Mouse (Mus musculus): Measurements from ENCODE around the gene 2210011C24Rik. TPM values are rescaled to one million over a fixed set of nuclear protein-coding genes. Genes with fewer than 3 reads are reported as not detected.
"Not testable (repeated sequence)": the region's sequence is repeated elsewhere in the genome, so short reads cannot be mapped to it uniquely, and the experiment has no call there.

2210011C24Rik gene
- total RNA-seq, 2 experiments from 2014 or later, result not detected

DNA sequence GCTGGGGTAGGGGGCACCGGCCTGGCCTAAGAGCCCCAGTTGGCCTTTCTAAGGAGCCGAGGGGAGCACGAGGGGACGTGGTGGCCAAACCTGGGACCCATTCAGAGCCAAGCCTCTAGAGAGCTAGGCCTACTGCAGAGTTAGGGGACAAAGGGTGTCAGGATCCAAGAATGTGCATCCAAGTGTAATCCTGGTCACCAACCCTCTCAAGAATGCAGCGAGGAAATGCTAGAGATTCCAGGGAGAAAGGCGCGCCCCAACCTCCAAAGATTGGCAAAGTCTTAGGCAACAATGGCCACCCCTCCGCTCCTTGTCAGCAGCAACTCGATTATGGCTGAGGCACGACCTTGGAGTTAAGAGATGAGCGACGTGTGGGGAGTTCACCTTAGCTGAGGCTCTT is 9.6 kb upstream of the 2210011C24Rik start:
- DNase-seq, result no peak
- intact Hi-C loops (cut with DNase I), result no loop called here

DNA sequence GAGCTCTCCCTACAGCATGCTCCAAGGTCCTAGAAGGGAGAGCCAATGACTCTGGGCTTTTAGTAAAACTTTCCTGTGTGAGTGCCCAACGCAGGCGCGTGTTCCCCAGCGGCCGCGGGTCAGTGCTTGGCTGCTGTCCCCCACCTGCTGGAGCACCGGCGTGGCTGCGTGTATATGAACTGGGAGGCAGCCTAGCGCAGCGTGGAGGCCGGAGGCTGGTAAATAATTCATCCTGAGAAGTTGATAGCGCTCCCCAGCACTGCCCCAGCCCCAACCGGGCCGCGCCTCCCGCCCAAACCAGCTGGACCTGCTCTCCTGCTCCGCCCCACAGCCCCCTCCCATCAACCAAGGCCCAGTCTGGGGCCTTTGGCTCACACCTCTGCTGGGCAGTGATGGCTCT is 9.1 kb upstream of the 2210011C24Rik start, which contains the start of gene Palm3:
Gene Palm3, plus strand, starts transcription at position 376 of the 400 bp plus-strand sequence.
- no peak for DNase-seq
- intact Hi-C loops (cut with DNase I), result no loop called here

DNA sequence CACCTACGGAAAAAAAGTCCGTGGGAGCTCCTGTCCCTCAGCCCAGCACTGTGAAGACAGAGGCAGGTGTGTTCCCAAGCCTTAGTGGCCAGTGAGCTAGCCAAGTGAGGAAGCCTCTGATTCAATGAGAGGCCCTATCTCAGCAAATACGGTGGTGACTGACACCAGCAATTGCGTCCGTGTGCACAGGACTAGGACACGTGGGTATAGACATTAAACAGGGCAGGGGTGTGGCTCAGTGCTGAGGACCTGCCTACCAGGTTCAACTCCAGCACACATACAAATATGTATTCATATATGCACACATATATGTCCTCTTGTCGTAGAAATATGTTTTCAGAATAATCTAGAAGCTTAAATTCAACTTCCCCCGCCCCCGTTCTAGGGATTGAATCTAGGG is 7.8 kb upstream of the 2210011C24Rik start:
- intact Hi-C loops (cut with DNase I), result loop anchor here (10.0 kb wide), 1 partner anchor 165 kb away; the partner anchor contains the start of gene Nanos3
- DNase-seq, result no peak

DNA sequence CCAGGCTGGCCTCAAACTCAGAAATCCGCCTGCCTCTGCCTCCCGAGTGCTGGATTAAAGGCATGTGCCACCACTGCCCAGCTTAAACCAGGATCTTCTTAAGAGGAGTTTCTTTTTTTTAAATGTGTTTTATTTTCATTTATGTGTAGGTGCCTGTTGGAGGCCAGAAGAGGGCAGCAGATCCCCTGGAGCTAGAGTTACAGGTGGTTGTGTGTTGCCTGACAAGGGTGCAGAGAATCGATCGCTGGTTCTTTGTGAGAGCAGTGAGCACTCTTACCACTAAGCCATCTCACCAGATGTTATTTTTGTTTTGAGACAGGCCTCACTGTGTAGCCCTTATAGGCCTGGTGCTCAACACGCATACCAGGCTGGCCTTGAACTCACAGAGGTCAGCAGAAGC is 3.9 kb upstream of the 2210011C24Rik start:
- intact Hi-C loops (cut with DNase I), result loop anchor here (10.0 kb wide), 1 partner anchor 169 kb away; the partner anchor contains the start of gene Nanos3
- DNase-seq, result no peak

DNA sequence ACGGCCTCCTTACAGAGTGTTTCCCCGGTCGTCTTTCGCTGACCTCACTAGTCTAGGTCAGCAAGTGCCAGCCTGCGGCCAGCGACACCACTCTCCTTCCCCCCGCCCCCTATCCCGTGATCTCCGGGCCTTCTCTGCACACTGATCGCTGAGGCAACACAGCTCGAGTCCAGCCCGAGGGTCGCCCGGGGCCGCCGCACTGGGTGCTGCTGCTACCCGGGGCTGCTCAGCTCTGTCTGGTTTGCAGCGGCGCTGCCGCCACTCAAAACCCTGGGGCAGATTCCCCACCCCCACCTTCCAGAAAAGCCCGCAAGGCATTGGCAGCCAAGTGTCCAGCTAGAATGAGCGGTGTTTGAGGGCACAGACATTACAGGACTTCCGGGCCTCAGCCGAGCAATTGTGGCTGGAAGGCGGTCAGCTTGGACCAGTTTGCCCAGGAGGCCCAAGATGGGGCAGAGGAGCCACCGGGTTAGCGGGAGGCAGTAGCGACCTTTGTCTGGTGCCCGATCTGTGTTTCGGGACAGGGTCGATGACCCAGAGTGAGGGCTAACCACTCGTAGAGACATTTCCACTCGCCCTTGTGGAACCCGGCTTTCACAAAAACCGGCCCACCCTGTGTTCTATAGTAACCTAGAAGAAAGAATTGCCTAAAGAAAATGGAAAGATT is 661 bp upstream of the 2210011C24Rik start:
- intact Hi-C loops (cut with DNase I), result loop anchor here (10.0 kb wide), 1 partner anchor 172 kb away; the partner anchor contains the start of gene Nanos3
- no peak for DNase-seq

DNA sequence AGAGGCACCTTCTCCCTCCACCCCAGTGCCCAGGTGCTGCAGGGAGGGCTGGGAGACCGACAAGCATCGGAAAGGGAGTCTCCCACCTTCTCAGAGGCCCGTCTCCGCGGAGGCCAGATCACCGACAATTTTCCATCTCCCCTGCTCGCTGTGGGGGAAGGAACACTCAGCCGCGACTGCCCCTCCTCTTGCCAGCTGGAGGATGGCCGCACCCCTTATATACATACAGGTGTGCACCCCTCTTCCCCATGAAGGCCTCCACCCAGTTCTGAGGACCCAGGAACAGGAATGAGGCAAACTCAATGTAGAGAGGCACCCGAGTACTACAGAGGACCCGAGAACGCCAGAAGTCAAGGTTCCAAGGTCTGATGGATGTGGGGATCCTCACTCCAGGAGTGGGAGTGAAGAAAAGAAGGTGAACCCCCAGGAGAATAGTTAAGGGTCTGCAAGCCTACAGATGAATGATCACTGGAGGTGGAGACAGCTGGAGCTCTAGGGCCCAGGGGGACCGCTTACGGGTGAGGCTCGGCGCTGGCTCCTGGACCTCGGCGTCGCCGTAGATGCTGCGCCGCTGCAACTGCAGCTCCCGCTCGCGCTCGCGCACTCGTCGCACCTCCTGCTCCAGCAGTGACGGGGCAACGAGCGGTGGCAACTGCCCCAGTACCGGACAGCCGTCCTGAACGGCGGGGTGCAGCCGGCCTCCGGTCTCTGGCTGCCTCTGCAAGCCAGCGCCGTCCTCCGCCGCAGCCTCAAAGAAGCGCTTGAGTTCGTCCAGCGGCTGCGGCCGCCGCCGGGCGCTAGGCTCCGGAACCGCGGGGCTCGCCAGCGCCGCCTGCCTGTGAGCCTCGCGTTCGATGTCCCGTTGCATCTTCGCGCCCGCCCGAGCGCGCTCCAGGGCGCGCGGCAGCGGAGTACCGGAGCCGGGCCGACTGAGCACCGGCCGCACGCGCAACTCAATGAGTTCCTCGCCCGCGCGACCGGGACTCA is 1.1 kb downstream of the 2210011C24Rik start:
- peak; percentile 65 for DNase-seq
- intact Hi-C loops (cut with DNase I), result loop anchor here (10.0 kb wide), 1 partner anchor 174 kb away; the partner anchor contains the start of gene Nanos3

DNA sequence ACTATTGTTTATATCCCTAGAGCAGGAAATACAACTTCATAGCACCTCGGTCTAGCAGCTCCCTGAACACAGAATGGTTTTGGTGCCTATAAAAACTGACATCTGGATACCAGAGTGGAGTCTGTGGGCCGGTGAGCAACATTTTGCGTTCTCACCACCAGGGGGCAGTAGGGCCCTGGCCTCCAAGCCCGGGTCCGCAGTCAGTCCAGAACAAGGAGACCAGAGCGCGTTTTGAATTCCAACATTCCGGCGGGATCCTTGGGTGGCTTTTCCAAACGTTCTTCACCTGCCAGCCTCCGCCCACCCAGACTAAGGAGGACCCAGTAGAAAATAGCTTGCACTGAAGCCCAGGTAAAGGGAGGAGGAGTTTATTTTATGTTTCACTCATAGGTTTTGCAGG is 2.1 kb downstream of the 2210011C24Rik start:
- DNase-seq, result peak; percentile 83
- intact Hi-C loops (cut with DNase I), result loop anchor here (10.0 kb wide), 1 partner anchor 175 kb away; the partner anchor contains the start of gene Nanos3

DNA sequence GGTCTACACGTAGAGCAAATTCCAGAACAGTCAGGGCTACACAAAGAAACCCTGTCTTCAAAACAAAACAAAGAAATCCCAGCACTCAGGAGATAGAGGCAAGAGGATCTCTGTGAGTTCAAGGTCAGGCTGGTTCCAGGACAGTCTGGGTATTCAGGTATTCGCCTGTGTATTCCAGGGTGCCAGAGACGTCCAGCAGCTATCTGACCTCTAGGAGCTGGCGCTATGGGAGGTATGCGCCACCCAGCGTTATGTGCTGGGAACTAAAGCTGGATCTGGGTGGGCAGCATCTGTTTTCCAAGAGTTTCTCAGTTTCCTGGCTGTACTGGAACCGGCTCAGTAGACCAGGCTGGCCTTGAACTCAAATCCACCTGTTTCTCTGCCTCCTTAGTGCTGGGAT is 3.6 kb downstream of the 2210011C24Rik start:
- intact Hi-C loops (cut with DNase I), result no loop called here
- DNase-seq, result no peak

DNA sequence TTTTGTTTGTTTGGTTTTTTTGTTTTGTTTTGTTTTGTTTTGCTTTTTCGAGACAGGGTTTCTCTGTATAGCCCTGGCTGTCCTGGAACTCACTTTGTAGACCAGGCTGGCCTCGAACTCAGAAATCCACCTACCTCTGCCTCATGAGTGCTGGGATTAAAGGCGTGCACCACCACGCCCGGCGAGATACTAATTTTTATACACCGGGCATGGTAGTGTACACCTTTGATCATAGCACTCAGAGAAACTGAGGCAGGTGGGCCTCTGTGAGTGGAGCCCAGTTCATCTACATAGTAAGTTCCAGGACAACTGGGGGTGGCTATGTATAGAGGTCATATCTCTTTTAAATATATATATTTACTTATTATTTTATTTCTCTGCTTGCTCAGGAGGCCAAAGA is 6.5 kb downstream of the 2210011C24Rik start:
- DNase-seq; intact Hi-C loops (cut with DNase I): not testable (repeated sequence)

DNA sequence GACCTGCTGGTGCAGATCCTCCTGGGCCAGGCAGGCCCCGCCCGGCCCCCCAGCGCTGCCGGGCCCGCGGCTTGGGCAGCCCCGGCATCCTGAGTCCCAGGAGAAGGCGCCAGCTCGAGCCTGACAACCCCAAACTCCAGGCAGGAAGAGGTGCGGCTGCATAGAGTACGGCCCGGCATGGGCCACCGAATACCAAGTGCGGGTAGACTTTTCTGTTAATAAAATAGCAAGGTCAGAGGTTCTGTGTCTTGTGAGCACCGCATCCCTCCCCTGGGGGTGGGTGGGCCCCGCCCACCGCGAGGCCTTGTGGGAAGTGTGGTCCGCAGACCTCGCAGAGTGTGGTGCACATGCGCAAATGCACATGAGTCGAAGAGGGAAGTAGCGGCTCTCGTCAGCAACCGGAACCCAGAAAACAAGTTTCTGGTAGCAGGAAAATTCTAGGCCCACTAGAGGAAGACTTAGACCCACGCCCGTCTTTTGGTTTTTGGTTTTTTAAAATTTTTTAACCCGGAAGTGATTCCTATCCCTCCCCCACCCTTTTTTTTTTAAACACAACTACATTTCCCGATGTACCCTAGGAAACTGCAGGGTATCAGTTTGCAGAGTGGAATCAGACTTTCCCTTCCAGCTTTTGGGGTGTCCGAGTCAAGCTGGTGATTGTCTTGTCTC is 7.3 kb downstream of the 2210011C24Rik start:
- intact Hi-C loops (cut with DNase I), result no loop called here
- DNase-seq, result peak; percentile 95

DNA sequence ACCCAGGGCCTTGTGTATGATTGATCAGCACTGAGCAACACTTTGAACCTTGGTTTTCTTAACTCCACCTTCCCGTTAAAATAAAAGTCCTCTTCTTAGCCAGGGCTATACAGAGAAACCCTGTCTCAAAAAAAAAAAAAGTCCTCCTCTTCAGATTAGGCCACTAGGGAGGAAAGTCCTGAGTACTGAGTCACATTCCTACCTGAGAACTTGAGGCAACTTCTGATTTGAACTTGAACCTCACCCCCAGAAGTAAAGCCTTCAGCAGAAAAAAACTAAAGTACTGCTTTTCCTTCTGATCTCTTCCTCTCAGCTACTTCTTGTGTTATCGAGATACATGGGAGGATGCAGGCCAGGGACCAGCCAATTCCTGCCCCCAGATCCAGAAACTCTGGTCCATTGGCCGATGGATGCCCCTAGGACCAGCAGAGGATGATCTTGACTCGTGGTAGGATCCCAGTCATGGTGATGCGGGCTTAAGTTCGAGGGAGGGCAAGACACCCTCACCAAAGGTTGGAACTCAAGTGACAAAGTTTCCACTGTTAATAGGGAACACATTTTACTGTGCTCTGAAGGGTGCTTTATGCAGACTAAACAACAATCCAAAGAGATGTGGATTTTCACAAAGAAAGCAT is 8.2 kb downstream of the 2210011C24Rik start:
- no peak for DNase-seq
- intact Hi-C loops (cut with DNase I), result no loop called here

DNA sequence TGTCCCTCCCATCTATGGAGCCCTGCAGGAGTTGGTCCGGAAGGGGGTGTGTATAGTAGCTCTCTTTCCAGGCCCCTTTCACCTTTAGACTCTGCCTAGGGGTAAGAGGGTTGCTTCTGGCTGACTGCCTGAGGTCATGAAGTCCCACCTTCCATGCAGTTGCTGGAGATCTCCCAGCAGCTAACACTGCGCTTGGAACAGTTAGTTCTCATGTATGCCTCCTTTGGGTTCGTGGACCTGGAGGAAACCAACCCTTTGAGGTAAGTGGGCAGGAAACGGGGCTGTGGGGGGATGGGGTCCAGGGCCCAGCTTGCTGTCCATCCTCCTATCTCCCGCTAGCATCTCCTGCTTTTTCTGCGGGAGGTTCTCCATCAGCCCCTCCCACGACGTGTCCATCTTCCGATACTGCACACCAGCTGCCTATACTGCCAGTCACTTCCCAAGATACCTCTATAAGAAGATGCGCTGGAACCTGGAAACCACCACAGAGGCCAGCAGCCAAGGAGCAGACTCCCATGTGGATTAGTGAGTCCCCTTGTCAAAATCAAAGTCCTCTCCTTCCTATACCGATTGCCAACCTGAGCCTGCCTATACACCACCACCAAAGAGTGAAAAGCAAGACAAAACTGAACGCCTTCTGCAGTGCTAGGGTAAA is 8.9 kb downstream of the 2210011C24Rik start:
- intact Hi-C loops (cut with DNase I), result no loop called here
- DNase-seq, result no peak

DNA sequence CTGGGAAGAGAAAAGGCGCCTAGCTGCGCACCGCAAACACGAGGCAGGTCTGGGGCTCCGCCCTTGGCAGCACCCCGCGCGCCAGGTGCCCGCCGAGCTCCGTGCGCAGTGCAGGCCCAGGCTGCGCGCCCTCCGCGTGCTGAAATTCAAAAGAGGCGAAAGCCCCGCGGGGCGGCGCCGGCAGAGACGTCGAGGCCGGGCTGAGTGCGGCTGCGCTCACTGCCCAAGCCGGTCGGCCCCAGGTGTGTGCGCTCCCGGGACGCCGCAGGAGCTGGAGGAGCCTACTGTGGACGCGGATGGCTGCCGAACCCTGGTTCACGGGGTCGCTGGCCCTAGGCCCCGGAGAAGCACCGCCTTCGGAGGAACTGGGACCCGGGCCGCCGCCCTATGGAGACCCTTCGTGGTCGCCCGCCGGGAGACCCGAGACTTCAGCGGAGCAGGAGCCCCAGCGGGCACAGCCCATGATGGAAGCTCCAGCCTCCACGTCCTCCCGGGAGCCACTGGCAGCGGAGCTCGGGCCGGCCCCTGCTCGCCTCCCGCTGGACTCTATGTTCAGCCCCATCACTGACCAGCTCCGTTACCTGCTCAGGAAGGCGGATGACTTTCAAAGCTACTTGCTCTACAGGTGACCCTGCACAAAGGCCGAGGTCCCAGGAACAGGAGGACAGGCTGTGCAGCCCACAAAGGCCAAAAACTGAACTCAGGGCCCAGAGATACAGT is 10.5 kb downstream of the 2210011C24Rik start, which contains the start of gene 1700067K01Rik:
Gene 1700067K01Rik, plus strand, starts transcription at position 222 of the 720 bp plus-strand sequence.
- no peak for DNase-seq
- intact Hi-C loops (cut with DNase I), result no loop called here

DNA sequence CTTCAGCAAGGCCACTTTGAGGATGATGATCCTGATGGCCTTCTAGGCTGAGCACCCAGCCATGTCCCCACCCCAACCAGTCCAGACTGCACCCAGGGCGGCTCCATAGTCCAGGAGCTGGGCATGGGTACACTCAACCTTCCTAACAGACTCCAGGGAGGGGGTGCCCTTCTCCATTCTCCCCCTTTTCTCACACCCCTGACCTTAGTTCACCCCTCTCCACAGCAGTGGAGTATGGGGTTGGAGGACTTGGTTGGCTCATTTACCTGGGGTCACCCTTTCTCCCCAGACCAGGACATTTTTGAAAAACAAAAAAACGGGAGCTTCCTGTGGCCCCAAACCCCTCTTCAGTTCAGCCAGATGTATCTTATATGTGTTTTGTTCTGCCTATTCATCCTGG is 12.1 kb downstream of the 2210011C24Rik start:
- intact Hi-C loops (cut with DNase I), result no loop called here
- no peak for DNase-seq

DNA sequence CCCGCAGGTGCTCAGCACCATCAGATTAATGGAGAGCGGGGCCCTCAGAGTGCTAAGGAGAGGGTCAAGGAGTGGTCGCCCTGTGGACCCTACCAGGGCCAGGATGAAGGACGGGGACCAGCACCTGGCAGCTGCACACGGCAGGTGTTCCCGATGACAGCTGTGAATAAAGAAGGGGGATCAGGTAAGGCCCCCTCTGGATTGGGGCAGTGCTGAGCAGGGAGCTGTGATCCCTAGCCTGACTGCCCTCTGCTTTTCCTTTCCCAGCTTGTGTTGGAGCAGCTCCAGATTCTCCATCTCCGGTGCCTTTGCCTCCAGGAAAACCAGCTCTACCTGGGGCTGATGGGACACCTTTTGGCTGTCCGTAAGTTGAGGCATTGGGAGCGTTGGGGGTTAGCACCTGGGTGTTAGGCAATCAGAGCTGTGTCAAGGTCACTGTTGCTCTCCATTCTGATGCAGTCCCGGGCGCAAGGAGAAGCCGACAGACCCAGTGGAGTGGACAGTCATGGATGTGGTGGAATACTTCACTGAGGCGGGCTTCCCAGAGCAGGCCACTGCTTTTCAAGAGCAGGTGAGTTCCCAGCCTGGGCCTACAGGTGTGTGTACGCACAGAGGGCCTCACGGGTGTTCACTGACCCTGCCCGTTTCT is 12.8 kb downstream of the 2210011C24Rik start:
- no peak for DNase-seq
- intact Hi-C loops (cut with DNase I), result no loop called here

DNA sequence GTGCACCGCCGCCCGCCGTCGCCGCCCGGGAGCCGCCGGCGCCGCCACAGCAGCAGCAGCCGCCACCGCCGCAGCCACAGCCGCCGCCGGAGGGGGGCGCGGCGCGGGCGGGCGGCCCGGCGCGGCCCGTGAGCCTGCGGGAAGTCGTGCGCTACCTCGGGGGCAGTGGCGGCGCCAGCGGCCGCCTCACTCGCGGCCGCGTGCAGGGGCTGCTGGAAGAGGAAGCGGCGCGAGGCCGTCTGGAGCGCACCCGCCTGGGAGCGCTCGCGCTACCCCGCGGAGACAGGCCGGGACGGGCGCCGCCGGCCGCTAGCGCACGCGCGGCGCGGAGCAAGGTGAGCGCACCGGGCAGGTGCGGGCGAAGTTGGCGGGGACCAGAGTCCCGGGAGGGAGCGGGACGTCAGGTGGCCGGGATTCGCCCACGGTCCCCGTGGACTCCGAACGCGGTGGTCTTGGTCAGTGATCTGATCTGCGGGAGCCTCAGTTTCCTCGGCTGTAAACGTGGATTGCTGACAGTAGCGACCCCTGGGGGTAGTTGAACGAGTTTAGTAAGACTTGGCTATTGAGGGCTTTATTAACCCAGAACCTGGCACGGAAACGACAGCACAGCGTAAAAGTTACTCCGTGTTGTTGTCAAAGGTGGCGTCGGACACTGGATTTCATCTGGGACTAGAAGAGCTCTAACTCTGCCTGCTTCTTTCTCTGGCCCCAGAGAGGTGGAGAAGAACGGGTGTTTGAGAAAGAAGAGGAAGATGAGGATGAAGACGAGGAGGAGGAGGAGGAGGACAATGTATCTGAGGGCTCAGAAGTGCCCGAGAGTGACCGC is 13.5 kb downstream of the 2210011C24Rik start:
- peak; percentile 66 for DNase-seq
- intact Hi-C loops (cut with DNase I), result no loop called here

DNA sequence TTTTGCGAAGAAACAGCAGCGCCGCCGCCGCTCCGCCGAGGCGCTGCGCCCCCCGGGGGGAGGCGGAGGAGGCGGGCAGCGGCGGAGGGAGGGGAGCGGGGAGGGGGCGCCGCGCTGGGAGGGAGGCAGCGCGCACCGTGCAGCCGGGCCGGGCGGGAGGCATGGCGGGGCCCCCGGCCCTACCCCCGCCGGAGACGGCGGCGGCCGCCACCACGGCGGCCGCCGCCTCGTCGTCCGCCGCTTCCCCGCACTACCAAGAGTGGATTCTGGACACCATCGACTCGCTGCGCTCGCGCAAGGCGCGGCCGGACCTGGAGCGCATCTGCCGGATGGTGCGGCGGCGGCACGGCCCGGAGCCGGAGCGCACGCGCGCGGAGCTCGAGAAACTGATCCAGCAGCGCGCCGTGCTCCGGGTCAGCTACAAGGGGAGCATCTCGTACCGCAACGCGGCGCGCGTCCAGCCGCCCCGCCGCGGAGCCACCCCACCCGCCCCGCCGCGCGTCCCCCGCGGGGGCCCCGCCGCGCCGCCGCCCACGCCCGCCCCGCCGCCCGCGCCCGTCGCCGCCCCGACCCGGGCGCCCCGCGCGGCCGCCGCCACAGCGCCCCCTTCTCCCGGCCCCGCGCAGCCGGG is 14.3 kb downstream of the 2210011C24Rik start, which contains the start of gene Samd1:
Gene Samd1, plus strand, starts transcription at position 162 of the 631 bp plus-strand sequence.
- peak; percentile 58 for DNase-seq
- intact Hi-C loops (cut with DNase I), result no loop called here
